Mouse (Mus musculus) C2C12 (cell line): Measurements from ENCODE around the gene Olfr67.
"Not testable (repeated sequence)": the region's sequence is repeated elsewhere in the genome, so short reads cannot be mapped to it uniquely, and the experiment has no call there.

Experiments used
- CEBPB ChIP-seq: IDR thresholded peaks from one replicate; pipeline ENCODE4 v1.6.1; 2011; ENCODE audit warnings: low read depth, mild to moderate bottlenecking, control low read depth, moderate library complexity
- CTCF ChIP-seq: IDR thresholded peaks from one replicate; pipeline ENCODE4 v1.5.1; 2011; ENCODE audit not compliant: control insufficient read depth, insufficient read depth, insufficient read length
- FOSL1 ChIP-seq: IDR thresholded peaks from one replicate; pipeline ENCODE4 v1.8.0; 2011; ENCODE audit warnings: mild to moderate bottlenecking, low read length; ENCODE audit not compliant: poor library complexity, insufficient read depth, severe bottlenecking
- MAX ChIP-seq: IDR thresholded peaks from one replicate; pipeline ENCODE4 v1.6.1; 2011; ENCODE audit warnings: mild to moderate bottlenecking, control low read depth
- MYOD1 ChIP-seq: IDR thresholded peaks from one replicate; pipeline ENCODE4 v1.6.1; 2011; ENCODE audit warnings: low read depth; ENCODE audit not compliant: control insufficient read depth, insufficient read length
- MYOG ChIP-seq: IDR thresholded peaks from one replicate; pipeline ENCODE4 v1.6.1; 2011; ENCODE audit not compliant: control insufficient read depth, insufficient read length; ENCODE audit errors: extremely low read depth
- USF1 ChIP-seq: IDR thresholded peaks from one replicate; pipeline ENCODE4 v1.6.1; 2011; ENCODE audit warnings: low read depth, mild to moderate bottlenecking, control low read depth, moderate library complexity

- not testable (repeated sequence) for TF ChIP-seq USF1, CTCF, MAX, MYOG, CEBPB, FOSL1, MYOD1
Measured at GRCm38 (mm10) chr7:103827139-103827538, 35.5 kb upstream of the Olfr67 start.
